In genomic region chr17:27507591-27507945, GRCm38 (mm10) we compare ENCODE assay signal across 26 mouse cellular contexts. TPM values are rescaled to one million over a fixed set of nuclear protein-coding genes. Genes with fewer than 3 reads are reported as not detected.
DNase-seq lines count a peak whose midpoint lies in the region; ATAC-seq lines count a peak whose summit lies in the region.
"Had no signal": no experiment of that assay in that cellular context is flagged by ENCODE, and none has a peak within 500 bp of the region (broad histone marks: within the 10 kb centered on the region; RNA-seq: fewer than 3 reads in every experiment).

No protein-coding gene starts in this region.

- H3K4me3 ChIP-seq in hindbrain, embryonic 11.5 days (ENCODE audit: low read depth, low read length), result no peak overlapping the region
- H3K4me3 ChIP-seq in hindbrain, embryonic 12.5 days, result no peak overlapping the region
- H3K4me3 ChIP-seq in midbrain, embryonic 13.5 days (replicated peaks), result no peak overlapping the region
- H3K4me3 ChIP-seq in midbrain, embryonic 11.5 days (ENCODE audit: low read depth, low read length), result no peak overlapping the region
- no peak overlapping the region for H3K4me3 ChIP-seq in intestine, embryonic 16.5 days (ENCODE audit: low read length)
- H3K4me3 ChIP-seq: embryonic facial prominence, embryonic 12.5 days; embryonic facial prominence, embryonic 15.5 days; forebrain, embryonic 12.5 days; heart, adult 2 months; heart, embryonic 10.5 days; heart, embryonic 13.5 days had no signal

- H3K36me3 ChIP-seq in hindbrain, embryonic 11.5 days (ENCODE audit: control insufficient read depth, insufficient read depth, low read length), result no peaks in the 10 kb centered on the region
- no peaks in the 10 kb centered on the region for H3K36me3 ChIP-seq in hindbrain, embryonic 12.5 days
- H3K36me3 ChIP-seq in midbrain, embryonic 13.5 days, result no peaks in the 10 kb centered on the region
- H3K36me3 ChIP-seq in midbrain, embryonic 11.5 days (ENCODE audit: control insufficient read depth, insufficient read depth, low read length), result no peaks in the 10 kb centered on the region
- no peaks in the 10 kb centered on the region for H3K36me3 ChIP-seq in intestine, embryonic 16.5 days (ENCODE audit: control insufficient read depth, insufficient read depth, low read length)
- H3K36me3 ChIP-seq: embryonic facial prominence, embryonic 12.5 days; embryonic facial prominence, embryonic 15.5 days; forebrain, embryonic 12.5 days; heart, embryonic 10.5 days; heart, embryonic 13.5 days had no signal

- H3K27ac ChIP-seq in hindbrain, embryonic 11.5 days (ENCODE audit: low read depth, low read length), result no peak overlapping the region
- no peak overlapping the region for H3K27ac ChIP-seq in hindbrain, embryonic 12.5 days
- 0 out of 2 replicates have a peak overlapping the region, but pooled peaks have one; percentile 11 for H3K27ac ChIP-seq in midbrain, embryonic 13.5 days
- no peak overlapping the region for H3K27ac ChIP-seq in midbrain, embryonic 11.5 days (ENCODE audit: low read depth, low read length)
- no peak overlapping the region for H3K27ac ChIP-seq in intestine, embryonic 16.5 days (ENCODE audit: low read length)
- H3K27ac ChIP-seq: embryonic facial prominence, embryonic 12.5 days; embryonic facial prominence, embryonic 15.5 days; forebrain, embryonic 12.5 days; heart, adult 2 months; heart, embryonic 10.5 days; heart, embryonic 13.5 days; hindbrain, postnatal 0 days had no signal

- H3K4me2 ChIP-seq in hindbrain, embryonic 11.5 days (replicated peaks; ENCODE audit: low read depth, low read length), result 0 out of 2 replicates have a peak overlapping the region, but pooled peaks have one; percentile 17
- H3K4me2 ChIP-seq in hindbrain, embryonic 12.5 days (replicated peaks), result no peak overlapping the region
- H3K4me2 ChIP-seq in midbrain, embryonic 13.5 days (replicated peaks), result no peak overlapping the region
- H3K4me2 ChIP-seq in midbrain, embryonic 11.5 days, result no peak overlapping the region
- no peak overlapping the region for H3K4me2 ChIP-seq in intestine, embryonic 16.5 days (ENCODE audit: low read depth, low read length)
- H3K4me2 ChIP-seq: embryonic facial prominence, embryonic 12.5 days; embryonic facial prominence, embryonic 15.5 days; forebrain, embryonic 12.5 days; heart, embryonic 13.5 days had no signal

- 0 out of 2 replicates have a peak overlapping the region, but pooled peaks have one; percentile 38 for H3K9ac ChIP-seq in hindbrain, embryonic 11.5 days (ENCODE audit: low read depth, low read length)
- H3K9ac ChIP-seq in hindbrain, embryonic 12.5 days, result no peak overlapping the region
- 0 out of 2 replicates have a peak overlapping the region, but pooled peaks have one; percentile 46 for H3K9ac ChIP-seq in midbrain, embryonic 13.5 days (replicated peaks)
- no peak overlapping the region for H3K9ac ChIP-seq in midbrain, embryonic 11.5 days (ENCODE audit: low read length)
- H3K9ac ChIP-seq in intestine, embryonic 16.5 days (ENCODE audit: low read depth, low read length), result no peak overlapping the region
- H3K9ac ChIP-seq: embryonic facial prominence, embryonic 12.5 days; embryonic facial prominence, embryonic 15.5 days; forebrain, embryonic 12.5 days; heart, embryonic 13.5 days had no signal

- no peak for ATAC-seq in cerebellum, adult (ENCODE audit: insufficient number of reproducible peaks, low FRiP score, low TSS enrichment)
- ATAC-seq in hindbrain, embryonic 11.5 days (ENCODE audit: low FRiP score), result no peak
- ATAC-seq in hindbrain, embryonic 12.5 days (ENCODE audit: low FRiP score), result no peak
- ATAC-seq in midbrain, embryonic 13.5 days, result no peak
- no peak for ATAC-seq in midbrain, embryonic 11.5 days (ENCODE audit: low FRiP score)
- no peak for ATAC-seq in intestine, embryonic 16.5 days
- ATAC-seq: CD4-positive, CD25-positive, alpha-beta regulatory T cell, adult 4 months; forebrain, embryonic 16.5 days; hindbrain, postnatal 0 days; inflammation-experienced regulatory T-cells, adult 6 months; intestine, postnatal 0 days had no signal

- peak; percentile 55 for DNase-seq in cerebellum, adult 9-10 months
- no peak for DNase-seq in hindbrain, embryonic 11.5 days (ENCODE audit: low spot score)
- no peak for DNase-seq in midbrain, embryonic 11.5 days (ENCODE audit: low spot score, missing footprints)
- DNase-seq: adrenal gland, adult 2 months; adrenal gland, postnatal 14 days; gastrocnemius, postnatal 10 days; gastrocnemius, postnatal 36 days; heart, adult 2 months; heart, postnatal 14 days; heart, postnatal 4 days; kidney, adult 2 months had no signal

- peaks cover 20% of the 10 kb centered on the region for H3K4me1 ChIP-seq in hindbrain, embryonic 11.5 days (replicated peaks; ENCODE audit: control insufficient read depth, insufficient read depth, low read length)
- peaks cover 82% of the 10 kb centered on the region for H3K4me1 ChIP-seq in hindbrain, embryonic 12.5 days
- peaks cover 94% of the 10 kb centered on the region for H3K4me1 ChIP-seq in midbrain, embryonic 13.5 days (replicated peaks)
- H3K4me1 ChIP-seq in midbrain, embryonic 11.5 days (ENCODE audit: control insufficient read depth, insufficient read depth, low read length), result peaks cover 51% of the 10 kb centered on the region
- peaks cover 8% of the 10 kb centered on the region for H3K4me1 ChIP-seq in intestine, embryonic 16.5 days (ENCODE audit: control insufficient read depth, insufficient read depth, low read length)

- H3K27me3 ChIP-seq in hindbrain, embryonic 11.5 days (ENCODE audit: control insufficient read depth, insufficient read depth, low read length), result peaks cover 16% of the 10 kb centered on the region
- peaks cover 41% of the 10 kb centered on the region for H3K27me3 ChIP-seq in hindbrain, embryonic 12.5 days
- peaks cover 49% of the 10 kb centered on the region for H3K27me3 ChIP-seq in midbrain, embryonic 13.5 days
- H3K27me3 ChIP-seq in midbrain, embryonic 11.5 days (ENCODE audit: control insufficient read depth, insufficient read depth, low read length), result peaks cover 21% of the 10 kb centered on the region
- H3K27me3 ChIP-seq in intestine, embryonic 16.5 days (replicated peaks; ENCODE audit: control insufficient read depth, insufficient read depth, low read length), result peaks cover 59% of the 10 kb centered on the region

- WGBS in hindbrain, embryonic 11.5 days, result 87% methylated on average over 7 of the region's 7 CpGs
- 83% methylated on average over 7 of the region's 7 CpGs for WGBS in hindbrain, embryonic 12.5 days
- WGBS in midbrain, embryonic 13.5 days, result 81% methylated on average over 7 of the region's 7 CpGs
- 87% methylated on average over 7 of the region's 7 CpGs for WGBS in midbrain, embryonic 11.5 days
- 83% methylated on average over 7 of the region's 7 CpGs for WGBS in intestine, embryonic 16.5 days

- H3K9me3 ChIP-seq in hindbrain, embryonic 11.5 days (ENCODE audit: control insufficient read depth, low read length), result no peaks in the 10 kb centered on the region
- no peaks in the 10 kb centered on the region for H3K9me3 ChIP-seq in hindbrain, embryonic 12.5 days (replicated peaks)
- H3K9me3 ChIP-seq in midbrain, embryonic 13.5 days, result no peaks in the 10 kb centered on the region
- H3K9me3 ChIP-seq in midbrain, embryonic 11.5 days (ENCODE audit: control insufficient read depth, low read length), result no peaks in the 10 kb centered on the region
- H3K9me3 ChIP-seq in intestine, embryonic 16.5 days (ENCODE audit: control insufficient read depth, low read length), result no peaks in the 10 kb centered on the region
- H3K9me3 ChIP-seq: embryonic facial prominence, embryonic 12.5 days; embryonic facial prominence, embryonic 15.5 days; forebrain, embryonic 12.5 days; heart, embryonic 10.5 days; heart, embryonic 13.5 days had no signal

RNA-seq across cellular contexts. Expression of gene Grm4, which starts 13.6 kb away (rescaled TPM):
- polyA plus RNA-seq in hindbrain, embryonic 11.5 days (2014; fragmentation: Nextera tagmentation; extraction: Ambion mirVana), result 2.5 and 3.6 TPM in 2 replicates
- polyA plus RNA-seq in hindbrain, embryonic 12.5 days (2016; fragmentation: Nextera tagmentation; extraction: Ambion mirVana), result 3.7 and 4.2 TPM in 2 replicates
- polyA plus RNA-seq in midbrain, embryonic 13.5 days (2015; fragmentation: Nextera tagmentation; extraction: Ambion mirVana), result 5.8 and 6.1 TPM in 2 replicates
- polyA plus RNA-seq in midbrain, embryonic 11.5 days (2014; fragmentation: Nextera tagmentation; extraction: Ambion mirVana), result 3.5 and 3.6 TPM in 2 replicates
- 0.40 and 0.44 TPM in 2 replicates for polyA plus RNA-seq in intestine, embryonic 16.5 days (2015; fragmentation: Nextera tagmentation; extraction: Ambion mirVana)
- polyA plus RNA-seq: C2C12; CD4-positive, CD25-positive, alpha-beta regulatory T cell, adult 4 months had no signal

RNA-seq across cellular contexts. Expression of gene Hmga1, which starts 48.7 kb away (rescaled TPM):
- polyA plus RNA-seq in hindbrain, embryonic 11.5 days (2014; fragmentation: Nextera tagmentation; extraction: Ambion mirVana), result 305 and 319 TPM in 2 replicates
- polyA plus RNA-seq in hindbrain, embryonic 12.5 days (2016; fragmentation: Nextera tagmentation; extraction: Ambion mirVana), result 161 and 162 TPM in 2 replicates
- polyA plus RNA-seq in midbrain, embryonic 13.5 days (2015; fragmentation: Nextera tagmentation; extraction: Ambion mirVana), result 120 and 124 TPM in 2 replicates
- polyA plus RNA-seq in midbrain, embryonic 11.5 days (2014; fragmentation: Nextera tagmentation; extraction: Ambion mirVana), result 354 and 406 TPM in 2 replicates
- 286 and 319 TPM in 2 replicates for polyA plus RNA-seq in intestine, embryonic 16.5 days (2015; fragmentation: Nextera tagmentation; extraction: Ambion mirVana)

RNA-seq across cellular contexts. Expression of gene AI413582, which starts 58.0 kb away (rescaled TPM):
- polyA plus RNA-seq in hindbrain, embryonic 11.5 days (2014; fragmentation: Nextera tagmentation; extraction: Ambion mirVana), result 17.1 and 19.0 TPM in 2 replicates
- polyA plus RNA-seq in hindbrain, embryonic 12.5 days (2016; fragmentation: Nextera tagmentation; extraction: Ambion mirVana), result 19.8 and 21.9 TPM in 2 replicates
- 33.4 and 36.8 TPM in 2 replicates for polyA plus RNA-seq in midbrain, embryonic 13.5 days (2015; fragmentation: Nextera tagmentation; extraction: Ambion mirVana)
- polyA plus RNA-seq in midbrain, embryonic 11.5 days (2014; fragmentation: Nextera tagmentation; extraction: Ambion mirVana), result 14.8 and 20.2 TPM in 2 replicates
- 39.7 and 46.7 TPM in 2 replicates for polyA plus RNA-seq in intestine, embryonic 16.5 days (2015; fragmentation: Nextera tagmentation; extraction: Ambion mirVana)

Comparison
In these comparisons a context has a peak if more than half of its experiments do, and no peak if none do; other contexts are left out.
1. H3K9ac ChIP-seq: peak in hindbrain, embryonic 11.5 days (single experiment) and midbrain, embryonic 13.5 days (single experiment); none in hindbrain, embryonic 12.5 days (single experiment), midbrain, embryonic 11.5 days (single experiment) and intestine, embryonic 16.5 days (single experiment).